Mouse (Mus musculus): ENCODE data around the gene Xrcc5. TPM values are rescaled to one million over a fixed set of nuclear protein-coding genes. Genes with fewer than 3 reads are reported as not detected.

The Xrcc5 gene
- polyA plus RNA-seq, 1 experiment from 2014 or later, result 34.0 TPM

DNA sequence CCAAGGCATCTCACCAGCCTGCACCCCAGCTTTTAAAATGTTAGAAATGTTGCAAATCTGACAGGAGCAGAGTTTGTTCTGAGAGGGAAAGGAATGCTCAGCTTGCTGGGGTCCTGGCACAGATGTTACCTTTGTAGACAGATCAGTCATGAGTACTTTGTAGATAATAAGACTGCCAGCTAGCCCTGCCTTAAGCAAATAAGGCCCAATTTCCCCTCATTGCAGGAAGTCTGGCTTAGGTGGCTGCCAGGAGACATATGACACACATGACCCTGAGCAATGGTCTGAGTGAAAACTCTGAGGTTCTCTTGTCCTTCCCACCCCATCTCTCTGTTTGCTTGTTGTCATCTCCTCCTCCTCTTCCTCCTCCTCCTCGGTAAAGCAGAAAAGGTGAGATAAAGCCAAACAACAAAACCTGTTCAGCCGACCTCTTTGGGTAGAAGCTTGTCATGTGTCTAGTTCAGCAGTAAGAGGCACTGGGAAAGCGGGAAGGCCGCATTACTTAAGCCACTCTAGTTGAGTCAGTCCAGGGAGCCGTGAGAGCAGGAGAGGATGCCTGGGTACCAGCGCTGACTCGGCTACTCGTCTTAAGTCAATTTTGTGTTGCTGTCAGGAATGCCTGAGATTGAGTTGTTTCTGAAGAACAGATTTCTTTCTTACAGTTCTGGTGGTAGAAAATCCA lies 92.6 kb downstream of the Xrcc5 start:
- Histone ChIP-seq H3K36me3 (ENCODE audit: control insufficient read depth, insufficient read depth, low read length) (0 out of 2 replicates have a peak, but pooled peaks cover 4% of the 10 kb centered on the region), H3K9me3 (ENCODE audit: control insufficient read depth, low read length) (no peaks in the 10 kb centered on the region), H3K4me2 (ENCODE audit: low read depth, low read length) (no peak overlapping the region), H3K27me3 (replicated peaks; ENCODE audit: control insufficient read depth, insufficient read depth, low read length) (no peaks in the 10 kb centered on the region), H3K27ac (ENCODE audit: low read length) (no peak overlapping the region), H3K4me3 (ENCODE audit: low read length) (no peak overlapping the region), H3K9ac (ENCODE audit: low read depth, low read length) (no peak overlapping the region), H3K4me1 (ENCODE audit: control insufficient read depth, insufficient read depth, low read length) (peaks cover 9% of the 10 kb centered on the region; the same call in 1 of the 2 replicates)
- 71% methylated on average over 8 of the region's 8 CpGs for WGBS
- ATAC-seq, result peak; percentile 69

- no peak for ATAC-seq
- Histone ChIP-seq H3K4me2 (ENCODE audit: low read depth, low read length) (no peak overlapping the region), H3K4me3 (ENCODE audit: low read length) (no peak overlapping the region), H3K36me3 (ENCODE audit: control insufficient read depth, insufficient read depth, low read length) (0 out of 2 replicates have a peak, but pooled peaks cover 2% of the 10 kb centered on the region), H3K27me3 (replicated peaks; ENCODE audit: control insufficient read depth, insufficient read depth, low read length) (no peaks in the 10 kb centered on the region), H3K9me3 (ENCODE audit: control insufficient read depth, low read length) (no peaks in the 10 kb centered on the region), H3K27ac (ENCODE audit: low read length) (no peak overlapping the region), H3K9ac (ENCODE audit: low read depth, low read length) (no peak overlapping the region), H3K4me1 (ENCODE audit: control insufficient read depth, insufficient read depth, low read length) (peaks cover 9% of the 10 kb centered on the region; the same call in 1 of the 2 replicates)
- WGBS, result 74% methylated on average over 9 of the region's 9 CpGs
Measured at GRCm38 (mm10) chr1:72400616-72401015, 93.4 kb downstream of the Xrcc5 start.

GRCm38 (mm10) chr1:72401331-72402069 lies 94.3 kb downstream of the Xrcc5 start:
- H3K4me1 ChIP-seq (ENCODE audit: control insufficient read depth, insufficient read depth, low read length), result peaks cover 9% of the 10 kb centered on the region; the same call in 1 of the 2 replicates
- no peaks in the 10 kb centered on the region for H3K36me3 ChIP-seq (ENCODE audit: control insufficient read depth, insufficient read depth, low read length)
- H3K27me3 ChIP-seq (replicated peaks; ENCODE audit: control insufficient read depth, insufficient read depth, low read length), result no peaks in the 10 kb centered on the region
- 59% methylated on average over 8 of the region's 8 CpGs for WGBS
- H3K9me3 ChIP-seq (ENCODE audit: control insufficient read depth, low read length), result no peaks in the 10 kb centered on the region
- H3K9ac ChIP-seq (ENCODE audit: low read depth, low read length), result no peak overlapping the region
- no peak overlapping the region for H3K4me2 ChIP-seq (ENCODE audit: low read depth, low read length)
- ATAC-seq, result no peak
- H3K27ac ChIP-seq (ENCODE audit: low read length), result no peak overlapping the region
- no peak overlapping the region for H3K4me3 ChIP-seq (ENCODE audit: low read length)

DNA sequence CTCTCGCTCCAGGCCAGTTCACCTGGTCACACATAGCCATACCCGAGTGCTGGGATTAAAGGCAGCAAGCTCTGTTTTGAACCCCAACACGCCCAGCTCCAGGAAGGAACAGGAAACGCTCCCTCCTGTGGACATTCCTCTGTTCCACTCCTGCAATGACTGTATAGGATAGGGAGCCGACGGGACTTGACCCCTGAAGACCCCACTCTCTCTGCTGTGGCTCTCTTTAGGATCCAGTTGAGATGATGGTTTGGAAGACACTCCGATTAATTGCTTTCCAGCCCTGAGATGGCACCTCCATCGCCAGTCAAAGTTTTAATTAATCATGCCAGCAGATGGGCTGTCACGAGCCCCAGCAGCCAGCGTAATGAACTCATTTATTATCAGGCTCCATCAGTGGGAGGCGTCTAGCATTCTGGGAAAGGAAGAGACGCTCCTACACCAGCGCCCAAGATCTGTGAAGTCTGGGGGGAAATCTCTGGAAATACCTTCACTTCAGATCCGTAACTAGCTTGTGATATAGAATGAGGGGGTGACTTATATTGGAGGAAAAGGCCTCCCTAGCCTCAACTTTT lies 99.4 kb downstream of the Xrcc5 start:
- H3K9ac ChIP-seq (ENCODE audit: low read depth, low read length), result no peak overlapping the region
- no peak overlapping the region for H3K4me2 ChIP-seq (ENCODE audit: low read depth, low read length)
- no peak overlapping the region for H3K4me3 ChIP-seq (ENCODE audit: low read length)
- ATAC-seq, result no peak
- 65% methylated on average over 14 of the region's 14 CpGs for WGBS
- H3K27ac ChIP-seq (ENCODE audit: low read length), result no peak overlapping the region
- no peaks in the 10 kb centered on the region for H3K4me1 ChIP-seq (ENCODE audit: control insufficient read depth, insufficient read depth, low read length)
- H3K36me3 ChIP-seq (ENCODE audit: control insufficient read depth, insufficient read depth, low read length), result no peaks in the 10 kb centered on the region
- no peaks in the 10 kb centered on the region for H3K27me3 ChIP-seq (replicated peaks; ENCODE audit: control insufficient read depth, insufficient read depth, low read length)
- H3K9me3 ChIP-seq (ENCODE audit: control insufficient read depth, low read length), result no peaks in the 10 kb centered on the region

GRCm38 (mm10) chr1:72409936-72410335 lies 102.7 kb downstream of the Xrcc5 start:
- Histone ChIP-seq H3K9ac (ENCODE audit: low read depth, low read length) (no peak overlapping the region), H3K9me3 (ENCODE audit: control insufficient read depth, low read length) (no peaks in the 10 kb centered on the region), H3K4me3 (ENCODE audit: low read length) (no peak overlapping the region), H3K36me3 (ENCODE audit: control insufficient read depth, insufficient read depth, low read length) (no peaks in the 10 kb centered on the region), H3K4me2 (ENCODE audit: low read depth, low read length) (no peak overlapping the region), H3K27me3 (replicated peaks; ENCODE audit: control insufficient read depth, insufficient read depth, low read length) (no peaks in the 10 kb centered on the region), H3K27ac (ENCODE audit: low read length) (no peak overlapping the region), H3K4me1 (ENCODE audit: control insufficient read depth, insufficient read depth, low read length) (peaks cover 5% of the 10 kb centered on the region; the same call in 1 of the 2 replicates)
- 71% methylated on average over 5 of the region's 5 CpGs for WGBS
- ATAC-seq, result no peak

DNA sequence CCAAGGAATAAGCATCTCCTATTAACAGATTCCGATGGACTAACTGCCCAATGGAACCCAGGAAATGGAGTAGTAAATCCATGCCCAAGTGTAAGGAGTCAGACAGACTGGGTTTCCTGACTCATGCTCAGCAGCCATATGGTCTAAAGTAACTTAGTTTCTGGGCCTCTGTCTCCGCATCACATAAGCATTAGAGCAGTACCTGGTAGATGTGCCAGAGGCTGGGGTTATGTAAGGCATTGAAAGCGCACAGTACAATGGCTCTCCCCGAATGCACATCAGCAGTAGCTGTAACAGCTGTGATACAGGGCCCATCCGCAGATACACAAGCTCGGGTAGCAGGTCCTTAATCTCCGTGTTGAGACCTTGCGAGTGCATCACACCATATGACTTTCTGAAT lies 103.9 kb downstream of the Xrcc5 start:
- ATAC-seq, result no peak
- no peak overlapping the region for H3K9ac ChIP-seq (ENCODE audit: low read depth, low read length)
- 91% methylated on average over 8 of the region's 8 CpGs for WGBS

GRCm38 (mm10) chr1:72413205-72413604 lies 106.0 kb downstream of the Xrcc5 start:
- H3K4me3 ChIP-seq (ENCODE audit: low read length), result no peak overlapping the region
- peaks cover 5% of the 10 kb centered on the region; the same call in 1 of the 2 replicates for H3K4me1 ChIP-seq (ENCODE audit: control insufficient read depth, insufficient read depth, low read length)
- no peaks in the 10 kb centered on the region for H3K27me3 ChIP-seq (replicated peaks; ENCODE audit: control insufficient read depth, insufficient read depth, low read length)
- no peaks in the 10 kb centered on the region for H3K36me3 ChIP-seq (ENCODE audit: control insufficient read depth, insufficient read depth, low read length)
- no peak overlapping the region for H3K9ac ChIP-seq (ENCODE audit: low read depth, low read length)
- H3K27ac ChIP-seq (ENCODE audit: low read length), result no peak overlapping the region
- ATAC-seq, result no peak
- H3K9me3 ChIP-seq (ENCODE audit: control insufficient read depth, low read length), result no peaks in the 10 kb centered on the region
- 83% methylated on average over 8 of the region's 8 CpGs for WGBS
- H3K4me2 ChIP-seq (ENCODE audit: low read depth, low read length), result no peak overlapping the region

More for the DNA sequence above, 103.9 kb downstream of the Xrcc5 start:
- Histone ChIP-seq H3K27me3 (replicated peaks; ENCODE audit: control insufficient read depth, insufficient read depth, low read length) (no peaks in the 10 kb centered on the region), H3K9me3 (ENCODE audit: control insufficient read depth, low read length) (no peaks in the 10 kb centered on the region), H3K27ac (ENCODE audit: low read length) (no peak overlapping the region), H3K36me3 (ENCODE audit: control insufficient read depth, insufficient read depth, low read length) (no peaks in the 10 kb centered on the region), H3K4me1 (ENCODE audit: control insufficient read depth, insufficient read depth, low read length) (peaks cover 5% of the 10 kb centered on the region; the same call in 1 of the 2 replicates), H3K4me3 (ENCODE audit: low read length) (no peak overlapping the region), H3K4me2 (ENCODE audit: low read depth, low read length) (no peak overlapping the region)

DNA sequence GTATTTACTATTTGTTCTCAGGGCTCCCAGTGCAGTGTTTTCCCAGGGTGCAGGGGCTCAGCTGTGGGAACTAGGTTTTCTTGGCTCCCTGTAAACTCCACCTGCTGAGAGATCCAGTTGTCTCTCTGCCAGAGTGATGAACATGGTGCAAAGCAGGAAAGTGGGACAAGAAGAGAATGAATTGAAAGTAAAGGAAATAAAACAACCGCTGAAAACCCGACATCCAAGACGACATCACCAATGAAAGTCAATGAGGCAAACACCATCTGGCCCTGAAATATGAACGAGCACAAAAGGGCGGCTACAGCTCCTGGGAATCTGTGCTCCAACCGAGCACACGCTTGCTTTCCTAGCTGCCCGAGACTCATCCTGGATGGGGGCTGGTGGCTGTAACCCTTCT lies 106.9 kb downstream of the Xrcc5 start:
- WGBS, result 75% methylated on average over 8 of the region's 8 CpGs
- ATAC-seq, result peak; percentile 23; the same call in 1 of the 2 replicates
- Histone ChIP-seq H3K9me3 (ENCODE audit: control insufficient read depth, low read length) (no peaks in the 10 kb centered on the region), H3K9ac (ENCODE audit: low read depth, low read length) (no peak overlapping the region), H3K4me2 (ENCODE audit: low read depth, low read length) (no peak overlapping the region), H3K36me3 (ENCODE audit: control insufficient read depth, insufficient read depth, low read length) (no peaks in the 10 kb centered on the region), H3K27me3 (replicated peaks; ENCODE audit: control insufficient read depth, insufficient read depth, low read length) (no peaks in the 10 kb centered on the region), H3K4me3 (ENCODE audit: low read length) (no peak overlapping the region), H3K27ac (ENCODE audit: low read length) (peak overlapping the region; percentile 18; the same call in 1 of the 2 replicates), H3K4me1 (ENCODE audit: control insufficient read depth, insufficient read depth, low read length) (peaks cover 5% of the 10 kb centered on the region; the same call in 1 of the 2 replicates)

GRCm38 (mm10) chr1:72414561-72415253 lies 107.5 kb downstream of the Xrcc5 start:
- Histone ChIP-seq H3K27me3 (replicated peaks; ENCODE audit: control insufficient read depth, insufficient read depth, low read length) (no peaks in the 10 kb centered on the region), H3K36me3 (ENCODE audit: control insufficient read depth, insufficient read depth, low read length) (no peaks in the 10 kb centered on the region), H3K4me2 (ENCODE audit: low read depth, low read length) (no peak overlapping the region), H3K9me3 (ENCODE audit: control insufficient read depth, low read length) (no peaks in the 10 kb centered on the region), H3K4me1 (ENCODE audit: control insufficient read depth, insufficient read depth, low read length) (peaks cover 5% of the 10 kb centered on the region; the same call in 1 of the 2 replicates), H3K9ac (ENCODE audit: low read depth, low read length) (no peak overlapping the region), H3K27ac (ENCODE audit: low read length) (0 out of 2 replicates have a peak overlapping the region, but pooled peaks have one; percentile 18), H3K4me3 (ENCODE audit: low read length) (no peak overlapping the region)
- ATAC-seq, result peak; percentile 84
- WGBS, result 47% methylated on average over 8 of the region's 8 CpGs

Data from intestine, embryonic 16.5 days (tissue).